Mouse (Mus musculus) layer of hippocampus, adult 9-10 months (tissue): ENCODE data around the gene Olfr228.
A peak's percentile ranks its signal among the peaks of the same experiment; 100 is the strongest.
"Not testable (repeated sequence)": the region's sequence is repeated elsewhere in the genome, so short reads cannot be mapped to it uniquely, and the experiment has no call there.

Experiments used
- DNase-seq: peaks from one replicate; pipeline ENCODE4 v3.0.0; 2022; ENCODE audit warnings: low spot score

Gene Olfr228

GRCm38 (mm10) chr2:86487286-86487685, at the start of gene Olfr228:
Gene Olfr228, minus strand, starts transcription at chr2:86487386.
- DNase-seq = no peak

GRCm38 (mm10) chr2:86530991-86531390, 43.8 kb upstream of the Olfr228 start:
- no peak for DNase-seq

- no peak for DNase-seq
Observed at GRCm38 (mm10) chr2:86508161-86508560, 21.0 kb upstream of the Olfr228 start, which contains the start of gene Olfr1076. Gene Olfr1076, plus strand, starts transcription at chr2:86508461.

- DNase-seq = peak; percentile 39
Observed at GRCm38 (mm10) chr2:86464442-86465109, 22.6 kb downstream of the Olfr228 start.

- no peak for DNase-seq
Observed at GRCm38 (mm10) chr2:86460434-86460833, 26.8 kb downstream of the Olfr228 start.

- no peak for DNase-seq
Observed at GRCm38 (mm10) chr2:86456169-86456568, 31.0 kb downstream of the Olfr228 start, which contains the start of gene Olfr1066. Gene Olfr1066, minus strand, starts transcription at chr2:86456269.

- not testable (repeated sequence) for DNase-seq
Observed at GRCm38 (mm10) chr2:86450491-86450890, 36.7 kb downstream of the Olfr228 start, which contains the start of gene Olfr1065. Gene Olfr1065, minus strand, starts transcription at chr2:86450591.

- DNase-seq = not testable (repeated sequence)
Observed at GRCm38 (mm10) chr2:86442101-86442500, 45.1 kb downstream of the Olfr228 start.
